In genomic region chr8:84182833-84183232, GRCm38 (mm10) we compare ENCODE assay signal across 8 mouse cellular contexts. TPM values are rescaled to one million over a fixed set of nuclear protein-coding genes. Genes with fewer than 3 reads are reported as not detected.
DNase-seq lines count a peak whose midpoint lies in the region; ATAC-seq and TF ChIP-seq lines count a peak whose summit lies in the region.

No protein-coding gene starts in this region.

- H3K4me2 ChIP-seq in limb, embryonic 15.5 days: peak overlapping the region; percentile 75
- H3K4me2 ChIP-seq in stomach, embryonic 16.5 days (ENCODE audit: low read depth, low read length): peak overlapping the region; percentile 88

- intact Hi-C loops in left cerebral cortex, postnatal 14 days (cut with DNase I): loop anchor here (10.0 kb wide), 1 partner anchor 172 kb away; no protein-coding TSS in a partner anchor

- no peak for TF ChIP-seq POLR2A in thymus, adult 2 months (IDR thresholded peaks at IDR 0.05; ENCODE audit: control insufficient read depth, extremely low read depth, insufficient read depth, low read length, poor library complexity)

- no peaks in the 10 kb centered on the region for H3K27me3 ChIP-seq in thymus, adult 2 months (ENCODE audit: control insufficient read depth, insufficient read depth, low read length)
- H3K27me3 ChIP-seq in limb, embryonic 15.5 days: no peaks in the 10 kb centered on the region
- no peaks in the 10 kb centered on the region for H3K27me3 ChIP-seq in stomach, embryonic 16.5 days (ENCODE audit: control insufficient read depth, insufficient read depth, low read length)

- H3K36me3 ChIP-seq in thymus, adult 2 months (ENCODE audit: control insufficient read depth, insufficient read depth, low read length): no peaks in the 10 kb centered on the region
- no peaks in the 10 kb centered on the region for H3K36me3 ChIP-seq in limb, embryonic 15.5 days
- H3K36me3 ChIP-seq in stomach, embryonic 16.5 days (ENCODE audit: control insufficient read depth, insufficient read depth, low read length): no peaks in the 10 kb centered on the region

- H3K27ac ChIP-seq in thymus, adult 2 months (ENCODE audit: control insufficient read depth, insufficient read depth, low read length): peak overlapping the region; percentile 96
- H3K27ac ChIP-seq in limb, embryonic 15.5 days: peak overlapping the region; percentile 90
- H3K27ac ChIP-seq in stomach, embryonic 16.5 days (ENCODE audit: low read length): no peak overlapping the region; the same call in 1 of the 2 replicates

- no peak overlapping the region; the same call in 1 of the 2 replicates for H3K9ac ChIP-seq in limb, embryonic 15.5 days
- H3K9ac ChIP-seq in stomach, embryonic 16.5 days (ENCODE audit: low read length): peak overlapping the region; percentile 95

- DNase-seq in embryo, embryonic 9.5 days (ENCODE audit: extremely low spot score): peak; percentile 14
- no peak for DNase-seq in embryo, embryonic 10.5 days (ENCODE audit: low spot score)
- DNase-seq in thymus, adult 2 months: no peak
- no peak for DNase-seq in thymus, postnatal 25 days
- DNase-seq in left cerebral cortex, postnatal 14 days (ENCODE audit: low spot score in 2 of 2): no peak

- no peak for TF ChIP-seq CTCF in thymus, adult 2 months (IDR thresholded peaks at IDR 0.05; ENCODE audit: borderline replicate concordance, control insufficient read depth, extremely low read depth, insufficient read depth, low read length, poor library complexity)

- WGBS in thymus, adult 2 months: 8% methylated on average over 4 of the region's 4 CpGs
- 30% methylated on average over 4 of the region's 4 CpGs for WGBS in limb, embryonic 15.5 days
- WGBS in stomach, embryonic 16.5 days: 31% methylated on average over 4 of the region's 4 CpGs

- H3K4me1 ChIP-seq in thymus, adult 2 months (replicated peaks; ENCODE audit: control insufficient read depth, insufficient read depth, low read length): peaks cover 47% of the 10 kb centered on the region
- H3K4me1 ChIP-seq in limb, embryonic 15.5 days: peaks cover 63% of the 10 kb centered on the region
- H3K4me1 ChIP-seq in stomach, embryonic 16.5 days (ENCODE audit: control insufficient read depth, insufficient read depth, low read length): peaks cover 43% of the 10 kb centered on the region

- peak overlapping the region; percentile 54 for H3K4me3 ChIP-seq in thymus, adult 2 months (ENCODE audit: control insufficient read depth, insufficient read depth, low read length)
- peak overlapping the region; percentile 65 for H3K4me3 ChIP-seq in limb, embryonic 15.5 days
- peak overlapping the region; percentile 73 for H3K4me3 ChIP-seq in stomach, embryonic 16.5 days (replicated peaks; ENCODE audit: low read length)

- ATAC-seq in limb, embryonic 15.5 days (ENCODE audit: insufficient number of reproducible peaks, low FRiP score, low TSS enrichment, low read depth): no peak
- ATAC-seq in stomach, embryonic 16.5 days (ENCODE audit: insufficient read depth, low FRiP score): no peak
- no peak for ATAC-seq in granulocyte monocyte progenitor cell, adult 5-6 weeks (replicated peaks; ENCODE audit: poor library complexity, severe bottlenecking)

- H3K9me3 ChIP-seq in limb, embryonic 15.5 days: no peaks in the 10 kb centered on the region
- no peaks in the 10 kb centered on the region for H3K9me3 ChIP-seq in stomach, embryonic 16.5 days (replicated peaks; ENCODE audit: control insufficient read depth, low read length)

RNA-seq across cellular contexts. Expression of gene Nanos3, which starts 2.2 kb away (rescaled TPM):
- 5.5 and 8.5 TPM in 2 replicates for polyA plus RNA-seq in thymus, adult 2 months (2012; rRNA removed)
- polyA plus RNA-seq in limb, embryonic 15.5 days (2015; fragmentation: Nextera tagmentation; extraction: Ambion mirVana): 1.8 and 3.0 TPM in 2 replicates
- 1.3 TPM in 1 of 2 replicates, not detected in the other for polyA plus RNA-seq in stomach, embryonic 16.5 days (2015; fragmentation: Nextera tagmentation; extraction: Ambion mirVana)
- total RNA-seq in left cerebral cortex, postnatal 14 days (2021): 1 to 10 TPM; 2.7 to 4.6 TPM
- 3.5 and 9.6 TPM in 2 replicates for total RNA-seq in granulocyte monocyte progenitor cell, adult 5-6 weeks (2014; fragmentation: Nextera tagmentation)
- total RNA-seq in granulocyte monocyte progenitor cell, adult 5-6 weeks (2017): not detected in 2 replicates

RNA-seq across cellular contexts. Expression of gene 4930432K21Rik, which starts 35.0 kb away (rescaled TPM):
- 1.9 and 2.4 TPM in 2 replicates for polyA plus RNA-seq in thymus, adult 2 months (2012; rRNA removed)
- 1.1 and 1.3 TPM in 2 replicates for polyA plus RNA-seq in limb, embryonic 15.5 days (2015; fragmentation: Nextera tagmentation; extraction: Ambion mirVana)
- 1.0 and 1.1 TPM in 2 replicates for polyA plus RNA-seq in stomach, embryonic 16.5 days (2015; fragmentation: Nextera tagmentation; extraction: Ambion mirVana)
- total RNA-seq in left cerebral cortex, postnatal 14 days (2021): 1 to 10 TPM; 1.5 to 3.5 TPM
- 1.2 TPM in 1 of 2 replicates, not detected in the other for total RNA-seq in granulocyte monocyte progenitor cell, adult 5-6 weeks (2014; fragmentation: Nextera tagmentation)
- 1.2 and 1.8 TPM in 2 replicates for total RNA-seq in granulocyte monocyte progenitor cell, adult 5-6 weeks (2017)

RNA-seq across cellular contexts. Expression of gene Cc2d1a, which starts 35.1 kb away (rescaled TPM):
- 49.8 and 54.6 TPM in 2 replicates for polyA plus RNA-seq in thymus, adult 2 months (2012; rRNA removed)
- 28.5 and 29.2 TPM in 2 replicates for polyA plus RNA-seq in limb, embryonic 15.5 days (2015; fragmentation: Nextera tagmentation; extraction: Ambion mirVana)
- 25.5 and 25.7 TPM in 2 replicates for polyA plus RNA-seq in stomach, embryonic 16.5 days (2015; fragmentation: Nextera tagmentation; extraction: Ambion mirVana)
- total RNA-seq in left cerebral cortex, postnatal 14 days (2021): 10 to 100 TPM; 56.4 to 58.3 TPM
- 11.8 and 13.5 TPM in 2 replicates for total RNA-seq in granulocyte monocyte progenitor cell, adult 5-6 weeks (2014; fragmentation: Nextera tagmentation)
- total RNA-seq in granulocyte monocyte progenitor cell, adult 5-6 weeks (2017): 4.2 and 9.0 TPM in 2 replicates

RNA-seq across cellular contexts. Expression of gene Zswim4, which starts 54.0 kb away (rescaled TPM):
- 53.0 and 59.0 TPM in 2 replicates for polyA plus RNA-seq in thymus, adult 2 months (2012; rRNA removed)
- 13.5 and 15.1 TPM in 2 replicates for polyA plus RNA-seq in limb, embryonic 15.5 days (2015; fragmentation: Nextera tagmentation; extraction: Ambion mirVana)
- polyA plus RNA-seq in stomach, embryonic 16.5 days (2015; fragmentation: Nextera tagmentation; extraction: Ambion mirVana): 9.7 and 10.5 TPM in 2 replicates
- 10 to 100 TPM; 14.1 to 15.0 TPM for total RNA-seq in left cerebral cortex, postnatal 14 days (2021)
- total RNA-seq in granulocyte monocyte progenitor cell, adult 5-6 weeks (2014; fragmentation: Nextera tagmentation): 4.6 and 8.1 TPM in 2 replicates
- total RNA-seq in granulocyte monocyte progenitor cell, adult 5-6 weeks (2017): 4.5 and 4.8 TPM in 2 replicates

RNA-seq across cellular contexts. Expression of gene Podnl1, which starts 57.0 kb away (rescaled TPM):
- polyA plus RNA-seq in thymus, adult 2 months (2012; rRNA removed): 6.6 and 7.7 TPM in 2 replicates
- polyA plus RNA-seq in limb, embryonic 15.5 days (2015; fragmentation: Nextera tagmentation; extraction: Ambion mirVana): 2.0 and 2.2 TPM in 2 replicates
- 0.25 and 0.26 TPM in 2 replicates for polyA plus RNA-seq in stomach, embryonic 16.5 days (2015; fragmentation: Nextera tagmentation; extraction: Ambion mirVana)
- total RNA-seq in left cerebral cortex, postnatal 14 days (2021): not detected
- 0.41 TPM in 1 of 2 replicates, not detected in the other for total RNA-seq in granulocyte monocyte progenitor cell, adult 5-6 weeks (2014; fragmentation: Nextera tagmentation)
- total RNA-seq in granulocyte monocyte progenitor cell, adult 5-6 weeks (2017): 0.26 TPM in 1 of 2 replicates, not detected in the other
